Mouse (Mus musculus): ENCODE results near the gene Afap1.

DNA sequence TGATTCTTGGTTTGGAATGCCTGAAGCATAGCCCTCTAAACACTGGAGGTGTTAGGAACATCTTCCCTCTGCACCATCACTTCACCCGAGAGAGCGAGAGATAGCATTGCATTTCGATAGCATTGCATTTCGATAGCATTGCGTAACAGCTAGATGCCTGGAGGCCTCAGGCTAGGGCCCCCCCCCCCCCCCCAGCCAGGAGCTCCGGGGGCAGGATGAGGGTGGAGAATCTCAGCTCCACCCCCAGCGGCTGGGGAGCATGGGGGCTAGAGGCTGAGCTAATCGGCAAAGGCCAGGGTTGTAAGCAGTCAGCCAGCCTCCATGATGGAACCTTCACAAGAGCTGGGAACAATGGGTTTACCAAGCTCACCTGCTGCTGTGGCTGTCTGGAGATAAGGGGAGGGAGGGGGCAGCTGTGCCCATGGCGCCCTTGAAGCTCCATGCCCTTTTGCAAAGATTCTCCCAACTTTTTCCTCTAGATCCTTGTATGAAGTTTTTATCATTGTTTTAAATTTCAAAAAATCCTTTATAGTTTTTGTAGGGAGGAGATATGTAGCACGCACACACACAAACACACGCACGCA is 8.2 kb downstream of the Afap1 start:
- TF ChIP-seq USF1 (IDR thresholded peaks at IDR 0.05; ENCODE audit: low read depth) (no peak), POLR2A (IDR thresholded peaks at IDR 0.05; ENCODE audit: insufficient read length, low read depth) (no peak), E2F4 (IDR thresholded peaks at IDR 0.05; ENCODE audit: insufficient read depth) (no peak), POLR2AphosphoS2 (IDR thresholded peaks at IDR 0.05; ENCODE audit: insufficient read length, low read depth) (no peak), REST (IDR thresholded peaks at IDR 0.05; ENCODE audit: insufficient read depth, insufficient read length) (no peak), MYOG (IDR thresholded peaks at IDR 0.05; ENCODE audit: control insufficient read depth in 1 of 3, insufficient read depth in 1 of 3, insufficient read length in 2 of 3, low read depth in 2 of 3) (peak in 2 of 3 experiments; percentile 60 to 74), CEBPB (IDR thresholded peaks at IDR 0.05; ENCODE audit: insufficient read depth, poor library complexity, severe bottlenecking) (no peak), MYOD1 (IDR thresholded peaks at IDR 0.05; ENCODE audit: control insufficient read depth in 1 of 3, insufficient read length in 2 of 3, low read depth in 2 of 3) (peak in 2 of 3 experiments; percentile 49 to 67), MAX (IDR thresholded peaks at IDR 0.05; ENCODE audit: low read depth) (no peak)
